Mouse (Mus musculus) megakaryocyte, embryonic 14.5 days (primary cell): ENCODE data around the gene Irf6. TPM values are rescaled to one million over a fixed set of nuclear protein-coding genes. Genes with fewer than 3 reads are reported as not detected.

Experiments
- H3K27me3 ChIP-seq: replicated peaks from 2 replicates; pipeline ENCODE3; 2012; ENCODE audit warnings: inconsistent platforms
- H3K36me3 ChIP-seq: replicated peaks from 2 replicates; pipeline ENCODE3; 2012; ENCODE audit warnings: low read length, inconsistent platforms, mixed read lengths
- H3K4me1 ChIP-seq: 2 replicates; pipeline ENCODE4 v1.6.1; 2012; ENCODE audit warnings: inconsistent platforms
- H3K4me3 ChIP-seq: replicated peaks from 2 replicates; pipeline ENCODE3; 2012; ENCODE audit warnings: moderate library complexity, mild to moderate bottlenecking, inconsistent platforms
- H3K9me3 ChIP-seq: 2 replicates; pipeline ENCODE4 v1.6.1; 2012; ENCODE audit warnings: inconsistent platforms
- FLI1 ChIP-seq: IDR thresholded peaks from 2 replicates; pipeline ENCODE4 v1.6.1; 2012; ENCODE audit warnings: low read length, inconsistent platforms, mixed read lengths
- GATA1 ChIP-seq: IDR thresholded peaks from 3 replicates; pipeline ENCODE4 v1.6.1; 2012; ENCODE audit warnings: mixed read lengths, low read length, inconsistent platforms, borderline replicate concordance
- polyA plus RNA-seq: library from polyadenylated mRNA; stranded (reverse); fragments of >175 nt; gene quantifications from 2 replicates; pipeline ENCODE4 v1.2.3, GENCODE M21; 2012; ENCODE audit warnings: low replicate concordance; ENCODE audit not compliant: insufficient read depth

The Irf6 gene
- polyA plus RNA-seq, 1 experiment = not detected

GRCm38 (mm10) chr1:193211371-193211770, 58.5 kb downstream of the Irf6 start:
- no peak overlapping the region for H3K4me3 ChIP-seq
- no peak for TF ChIP-seq FLI1
- no peak for TF ChIP-seq GATA1
- H3K36me3 ChIP-seq = no peaks in the 10 kb centered on the region
- no peaks in the 10 kb centered on the region for H3K9me3 ChIP-seq
- peaks cover 16% of the 10 kb centered on the region for H3K4me1 ChIP-seq
- peaks cover 5% of the 10 kb centered on the region for H3K27me3 ChIP-seq

DNA sequence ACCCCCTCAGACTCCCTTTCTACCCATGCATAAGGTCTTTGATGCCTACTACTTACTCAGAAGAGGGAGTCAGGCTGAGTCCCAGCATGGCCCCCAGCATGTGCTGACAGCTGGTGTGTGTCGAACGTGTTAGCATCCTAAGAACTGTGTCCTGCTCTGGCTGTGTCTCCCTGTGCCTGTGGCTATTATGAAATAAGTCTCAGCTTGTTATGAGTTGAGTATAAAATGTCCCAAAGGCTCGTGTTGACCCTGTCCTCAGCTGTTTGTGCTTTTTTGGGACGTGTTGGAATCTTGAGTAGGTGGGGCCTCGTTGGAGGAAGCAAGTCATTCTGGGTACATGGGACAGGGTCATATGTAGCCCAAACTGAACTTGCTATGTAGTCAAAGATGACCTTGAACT, 61.1 kb downstream of the Irf6 start:
- Histone ChIP-seq H3K9me3 (peaks cover 4% of the 10 kb centered on the region), H3K36me3 (no peaks in the 10 kb centered on the region), H3K4me1 (peaks cover 5% of the 10 kb centered on the region; the same call in 1 of the 2 replicates), H3K27me3 (peaks cover 5% of the 10 kb centered on the region), H3K4me3 (no peak overlapping the region)
- no peak for TF ChIP-seq FLI1
- TF ChIP-seq GATA1 = no peak

- no peak overlapping the region for H3K4me3 ChIP-seq
- H3K27me3 ChIP-seq = peaks cover 5% of the 10 kb centered on the region
- H3K4me1 ChIP-seq = peaks cover 5% of the 10 kb centered on the region; the same call in 1 of the 2 replicates
- H3K36me3 ChIP-seq = no peaks in the 10 kb centered on the region
- H3K9me3 ChIP-seq = peaks cover 4% of the 10 kb centered on the region
- TF ChIP-seq FLI1 (no peak), GATA1 (no peak)
These were observed 63.1 kb downstream of the Irf6 start for GRCm38 (mm10) chr1:193216000-193216399.

GRCm38 (mm10) chr1:193220408-193220807, 67.5 kb downstream of the Irf6 start:
- Histone ChIP-seq H3K27me3 (no peaks in the 10 kb centered on the region), H3K4me3 (no peak overlapping the region), H3K36me3 (no peaks in the 10 kb centered on the region), H3K4me1 (no peaks in the 10 kb centered on the region; the same call in 1 of the 2 replicates), H3K9me3 (peaks cover 4% of the 10 kb centered on the region)
- TF ChIP-seq GATA1 (no peak), FLI1 (no peak)

Other genes with a start within 250 kb of the Irf6 start
- gene Syt14, start 117.3 kb upstream of the Irf6 start, polyA plus RNA-seq = 0.21 TPM in 1 of 2 replicates, not detected in the other
- 0.84 TPM in 1 of 2 replicates, not detected in the other for gene Diexf, start 22.8 kb upstream of the Irf6 start, polyA plus RNA-seq
- 1.0 and 1.5 TPM in 2 replicates for gene A130010J15Rik, start 14.9 kb downstream of the Irf6 start, polyA plus RNA-seq
- gene Traf3ip3, start 48.6 kb downstream of the Irf6 start, polyA plus RNA-seq = 7.6 and 33.7 TPM in 2 replicates
- gene Lamb3, start 54.6 kb downstream of the Irf6 start, polyA plus RNA-seq = 0.31 TPM in 1 of 2 replicates, not detected in the other
- 0.27 TPM in 1 of 2 replicates, not detected in the other for gene Hsd11b1, start 111.0 kb downstream of the Irf6 start, polyA plus RNA-seq
- 1.5 TPM in 1 of 2 replicates, not detected in the other for gene G0s2, start 120.1 kb downstream of the Irf6 start, polyA plus RNA-seq
- 0.09 TPM in 1 of 2 replicates, not detected in the other for gene Camk1g, start 217.2 kb downstream of the Irf6 start, polyA plus RNA-seq